30 mouse cellular contexts compared by ENCODE assay signal in genomic region chr17:85564107-85564506, GRCm38 (mm10). TPM values are rescaled to one million over a fixed set of nuclear protein-coding genes. Genes with fewer than 3 reads are reported as not detected.
DNase-seq lines count a peak whose midpoint lies in the region; ATAC-seq lines count a peak whose summit lies in the region.
"Had no signal": no experiment of that assay in that cellular context is flagged by ENCODE, and none has a peak within 500 bp of the region (broad histone marks: within the 10 kb centered on the region; RNA-seq: fewer than 3 reads in every experiment).

No protein-coding gene starts in this region.

- no peak overlapping the region for H3K4me3 ChIP-seq in heart, embryonic 12.5 days
- H3K4me3 ChIP-seq in intestine, embryonic 14.5 days (ENCODE audit: low read depth, low read length), result no peak overlapping the region
- no peak overlapping the region for H3K4me3 ChIP-seq in intestine, embryonic 15.5 days (replicated peaks)
- H3K4me3 ChIP-seq: embryonic facial prominence, embryonic 10.5 days; embryonic facial prominence, embryonic 13.5 days; erythroblast, embryonic 14.5 days; forebrain, embryonic 12.5 days; forebrain, embryonic 15.5 days; heart, embryonic 15.5 days; hindbrain, embryonic 10.5 days; hindbrain, embryonic 13.5 days had no signal

- no peak for ATAC-seq in heart, embryonic 12.5 days (ENCODE audit: insufficient number of reproducible peaks, low FRiP score)
- ATAC-seq in intestine, embryonic 14.5 days (replicated peaks; ENCODE audit: low FRiP score, low TSS enrichment, low read depth), result no peak
- ATAC-seq in intestine, embryonic 15.5 days, result no peak
- ATAC-seq: activated CD4-positive, CD25-positive, alpha-beta regulatory T cell, adult 4 months; forebrain, embryonic 15.5 days; hindbrain, embryonic 16.5 days; intestine, postnatal 0 days had no signal

- H3K27me3 ChIP-seq in heart, embryonic 12.5 days (replicated peaks), result 0 out of 2 replicates have a peak, but pooled peaks cover 7% of the 10 kb centered on the region
- 0 out of 2 replicates have a peak, but pooled peaks cover 2% of the 10 kb centered on the region for H3K27me3 ChIP-seq in intestine, embryonic 14.5 days (replicated peaks; ENCODE audit: control insufficient read depth, insufficient read depth, low read length)
- H3K27me3 ChIP-seq in intestine, embryonic 15.5 days (replicated peaks), result peaks cover 7% of the 10 kb centered on the region; the same call in 1 of the 2 replicates
- H3K27me3 ChIP-seq: embryonic facial prominence, embryonic 13.5 days; hindbrain, embryonic 13.5 days had no signal

- H3K4me1 ChIP-seq in heart, embryonic 12.5 days (replicated peaks), result peaks cover 21% of the 10 kb centered on the region
- H3K4me1 ChIP-seq in intestine, embryonic 14.5 days (replicated peaks; ENCODE audit: control insufficient read depth, insufficient read depth, low read length), result no peaks in the 10 kb centered on the region
- no peaks in the 10 kb centered on the region for H3K4me1 ChIP-seq in intestine, embryonic 15.5 days (replicated peaks)
- H3K4me1 ChIP-seq: forebrain, embryonic 12.5 days; hindbrain, embryonic 10.5 days had no signal

- 0 out of 2 replicates have a peak overlapping the region, but pooled peaks have one; percentile 22 for H3K27ac ChIP-seq in heart, embryonic 12.5 days (ENCODE audit: poor library complexity, severe bottlenecking)
- no peak overlapping the region for H3K27ac ChIP-seq in intestine, embryonic 14.5 days (ENCODE audit: low read depth)
- H3K27ac ChIP-seq in intestine, embryonic 15.5 days, result no peak overlapping the region
- H3K27ac ChIP-seq: embryonic facial prominence, embryonic 10.5 days; embryonic facial prominence, embryonic 13.5 days; forebrain, embryonic 12.5 days; forebrain, embryonic 15.5 days; heart, embryonic 15.5 days; hindbrain, embryonic 10.5 days; hindbrain, embryonic 13.5 days had no signal

- H3K9me3 ChIP-seq in heart, embryonic 12.5 days (replicated peaks), result peaks cover 11% of the 10 kb centered on the region; the same call in 1 of the 2 replicates
- peaks cover 7% of the 10 kb centered on the region; the same call in 1 of the 2 replicates for H3K9me3 ChIP-seq in intestine, embryonic 14.5 days (ENCODE audit: control insufficient read depth, low read length)
- no peaks in the 10 kb centered on the region for H3K9me3 ChIP-seq in intestine, embryonic 15.5 days
- H3K9me3 ChIP-seq: embryonic facial prominence, embryonic 13.5 days; forebrain, embryonic 12.5 days; forebrain, embryonic 15.5 days; heart, embryonic 15.5 days had no signal

- DNase-seq in heart, adult 11 months, result peak; percentile 42
- DNase-seq in heart, postnatal 25 days (ENCODE audit: low spot score), result no peak
- no peak for DNase-seq in heart, postnatal 36 days
- peak; percentile 48 for DNase-seq in intestine, embryonic 14.5 days (ENCODE audit: low spot score)
- DNase-seq: adrenal gland, adult 8-10 months; adrenal gland, postnatal 25 days; cerebellum, adult 11-12 months; cerebellum, adult 8-10 months; cerebellum, postnatal 10 days; cerebellum, postnatal 36 days; embryo, embryonic 11 days; gastrocnemius, postnatal 25 days; heart, postnatal 14 days; kidney, adult 2 months had no signal

- intact Hi-C loops in heart, postnatal 25 days (cut with DNase I), result no loop called here
- intact Hi-C loops in heart, postnatal 36 days (cut with DNase I), result no loop called here

- WGBS in heart, embryonic 12.5 days, result 13% methylated on average over 7 of the region's 7 CpGs
- whole genome bisulfite sequencing in intestine, embryonic 14.5 days, result 57% methylated on average over 7 of the region's 7 CpGs
- WGBS in intestine, embryonic 15.5 days, result 56% methylated on average over 7 of the region's 7 CpGs

- peak overlapping the region; percentile 5; the same call in 1 of the 2 replicates for H3K4me2 ChIP-seq in heart, embryonic 12.5 days
- H3K4me2 ChIP-seq in intestine, embryonic 14.5 days (ENCODE audit: low read length), result no peak overlapping the region
- no peak overlapping the region for H3K4me2 ChIP-seq in intestine, embryonic 15.5 days (replicated peaks)
- H3K4me2 ChIP-seq: embryonic facial prominence, embryonic 13.5 days; forebrain, embryonic 12.5 days; forebrain, embryonic 15.5 days; heart, embryonic 15.5 days; hindbrain, embryonic 13.5 days had no signal

- H3K36me3 ChIP-seq in heart, embryonic 12.5 days, result no peaks in the 10 kb centered on the region
- no peaks in the 10 kb centered on the region for H3K36me3 ChIP-seq in intestine, embryonic 14.5 days (ENCODE audit: control insufficient read depth, insufficient read depth, low read length)
- H3K36me3 ChIP-seq in intestine, embryonic 15.5 days, result no peaks in the 10 kb centered on the region
- H3K36me3 ChIP-seq: embryonic facial prominence, embryonic 10.5 days; embryonic facial prominence, embryonic 13.5 days; forebrain, embryonic 12.5 days; forebrain, embryonic 15.5 days; heart, embryonic 15.5 days; hindbrain, embryonic 10.5 days; hindbrain, embryonic 13.5 days had no signal

- no peak overlapping the region for H3K9ac ChIP-seq in heart, embryonic 12.5 days
- H3K9ac ChIP-seq in intestine, embryonic 14.5 days (ENCODE audit: low read length), result no peak overlapping the region
- H3K9ac ChIP-seq in intestine, embryonic 15.5 days, result no peak overlapping the region
- H3K9ac ChIP-seq: embryonic facial prominence, embryonic 13.5 days; forebrain, embryonic 12.5 days; forebrain, embryonic 15.5 days; heart, embryonic 15.5 days; hindbrain, embryonic 13.5 days had no signal

RNA-seq across cellular contexts. Expression of gene Six3, which starts 49.3 kb away (rescaled TPM):
- total RNA-seq in heart, postnatal 25 days (2021), result not detected
- polyA plus RNA-seq in heart, embryonic 12.5 days (2016; fragmentation: Nextera tagmentation; extraction: Ambion mirVana), result not detected in 2 replicates
- total RNA-seq in heart, postnatal 36 days (2021), result not detected
- not detected in 2 replicates for polyA plus RNA-seq in intestine, embryonic 14.5 days (2014; fragmentation: Nextera tagmentation; extraction: Ambion mirVana)
- polyA plus RNA-seq in intestine, embryonic 15.5 days (2015; fragmentation: Nextera tagmentation; extraction: Ambion mirVana), result not detected in 2 replicates
- total RNA-seq: adrenal gland, adult 8-10 months; adrenal gland, postnatal 25 days; ES-E14; gastrocnemius, adult 8-10 months; gastrocnemius, postnatal 25 days; heart, postnatal 14 days had no signal
- polyA plus RNA-seq: activated CD4-positive, CD25-positive, alpha-beta regulatory T cell, adult 4 months; erythroblast, embryonic 14.5 days; gonadal fat pad, adult 2 months; heart, embryonic 15.5 days; intestine, postnatal 0 days; kidney, adult 2 months had no signal

Comparison
In these comparisons a context has a peak if more than half of its experiments do, and no peak if none do; other contexts are left out.
1. DNase-seq: peak in heart, adult 11 months (single experiment) and intestine, embryonic 14.5 days (single experiment); none in heart, postnatal 25 days (single experiment) and heart, postnatal 36 days (0 of 2).